8 mouse cellular contexts compared by ENCODE assay signal in the genomic region with DNA sequence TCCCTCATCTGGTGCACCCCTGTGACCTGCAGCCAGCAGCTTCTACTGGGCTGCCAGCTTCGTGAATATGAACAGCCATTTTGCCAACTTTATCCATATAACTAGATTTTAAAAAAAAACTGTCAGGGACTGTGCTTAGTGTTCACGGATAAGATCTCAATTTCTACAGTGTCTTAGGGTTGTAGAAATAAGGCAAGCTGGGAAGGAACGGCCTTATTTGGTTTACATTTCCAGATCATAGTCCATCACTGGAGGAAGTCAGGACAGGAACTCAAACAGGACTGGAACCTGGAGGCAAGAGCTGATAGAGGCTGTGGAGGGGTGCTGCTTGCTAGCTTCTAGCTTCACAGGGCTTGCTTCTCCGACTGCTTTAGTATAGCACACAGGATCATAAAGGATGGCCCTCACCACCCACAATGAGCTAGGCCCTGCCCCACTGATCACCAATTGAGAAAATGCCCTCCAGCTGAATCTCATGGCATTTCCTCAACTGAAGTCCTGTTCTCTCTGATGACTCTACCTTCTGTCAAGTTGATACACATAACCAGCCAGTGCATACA. TPM values are rescaled to one million over a fixed set of nuclear protein-coding genes. Genes with fewer than 3 reads are reported as not detected.
DNase-seq lines count a peak whose midpoint lies in the region; ATAC-seq lines count a peak whose summit lies in the region.

No protein-coding gene starts in this region.

- H3K27me3 ChIP-seq in erythroblast, embryonic 14.5 days (ENCODE audit: control insufficient read depth) = no peaks in the 10 kb centered on the region; the same call in 1 of the 2 replicates
- no peaks in the 10 kb centered on the region for H3K27me3 ChIP-seq in embryonic facial prominence, embryonic 13.5 days
- H3K27me3 ChIP-seq in limb, embryonic 15.5 days = no peaks in the 10 kb centered on the region

- WGBS in embryonic facial prominence, embryonic 13.5 days = 29% methylated on average over 4 of the region's 4 CpGs
- 26% methylated on average over 4 of the region's 4 CpGs for WGBS in limb, embryonic 15.5 days

- peak; percentile 24 for DNase-seq in 3134 (ENCODE audit: extremely low read depth, insufficient read length, low spot score)
- DNase-seq in urinary bladder, postnatal 25 days (ENCODE audit: low spot score) = no peak
- no peak for DNase-seq in cerebellum, adult 18-20 months
- no peak for DNase-seq in urinary bladder, postnatal 36 days (ENCODE audit: low spot score in 2 of 2)

- H3K4me3 ChIP-seq in erythroblast, embryonic 14.5 days (replicated peaks) = peak overlapping the region; percentile 100
- peak overlapping the region; percentile 98 for H3K4me3 ChIP-seq in embryonic facial prominence, embryonic 13.5 days
- H3K4me3 ChIP-seq in limb, embryonic 15.5 days = peak overlapping the region; percentile 75

- H3K4me2 ChIP-seq in embryonic facial prominence, embryonic 13.5 days = peak overlapping the region; percentile 74
- H3K4me2 ChIP-seq in limb, embryonic 15.5 days = peak overlapping the region; percentile 68

- H3K36me3 ChIP-seq in erythroblast, embryonic 14.5 days (ENCODE audit: control insufficient read depth) = peaks cover 23% of the 10 kb centered on the region
- peaks cover 3% of the 10 kb centered on the region for H3K36me3 ChIP-seq in embryonic facial prominence, embryonic 13.5 days
- 0 out of 2 replicates have a peak, but pooled peaks cover 2% of the 10 kb centered on the region for H3K36me3 ChIP-seq in limb, embryonic 15.5 days

- H3K4me1 ChIP-seq in erythroblast, embryonic 14.5 days (ENCODE audit: control insufficient read depth) = peaks cover 32% of the 10 kb centered on the region
- H3K4me1 ChIP-seq in embryonic facial prominence, embryonic 13.5 days = peaks cover 18% of the 10 kb centered on the region
- peaks cover 10% of the 10 kb centered on the region; the same call in 1 of the 2 replicates for H3K4me1 ChIP-seq in limb, embryonic 15.5 days

- peaks cover 3% of the 10 kb centered on the region for H3K9me3 ChIP-seq in erythroblast, embryonic 14.5 days (ENCODE audit: control insufficient read depth, low read length)
- 0 out of 2 replicates have a peak, but pooled peaks cover 3% of the 10 kb centered on the region for H3K9me3 ChIP-seq in embryonic facial prominence, embryonic 13.5 days
- H3K9me3 ChIP-seq in limb, embryonic 15.5 days = no peaks in the 10 kb centered on the region

- ATAC-seq in erythroblast, adult 5-6 weeks (replicated peaks; ENCODE audit: low FRiP score, poor library complexity, severe bottlenecking) = no peak
- ATAC-seq in embryonic facial prominence, embryonic 13.5 days (ENCODE audit: insufficient number of reproducible peaks, insufficient read depth, low FRiP score, low TSS enrichment, low read depth) = no peak
- no peak for ATAC-seq in limb, embryonic 15.5 days (ENCODE audit: insufficient number of reproducible peaks, low FRiP score, low TSS enrichment, low read depth)

- peak overlapping the region; percentile 99 for H3K27ac ChIP-seq in embryonic facial prominence, embryonic 13.5 days
- peak overlapping the region; percentile 98 for H3K27ac ChIP-seq in limb, embryonic 15.5 days

- H3K9ac ChIP-seq in embryonic facial prominence, embryonic 13.5 days = peak overlapping the region; percentile 100
- peak overlapping the region; percentile 95 for H3K9ac ChIP-seq in limb, embryonic 15.5 days

RNA-seq across cellular contexts. Expression of a gene that starts 1.4 kb away (rescaled TPM):
- polyA plus RNA-seq in erythroblast, embryonic 14.5 days (2012) = 38.2 and 43.0 TPM in 2 replicates
- 29.6 and 35.1 TPM in 2 replicates for total RNA-seq in erythroblast, adult 5-6 weeks (2015; ENCODE audit: low replicate concordance)
- 12.9 and 24.4 TPM in 2 replicates for total RNA-seq in erythroblast, adult 5-6 weeks (2017; ENCODE audit: low replicate concordance)
- polyA plus RNA-seq in embryonic facial prominence, embryonic 13.5 days (2015; fragmentation: Nextera tagmentation; extraction: Ambion mirVana) = 58.5 and 64.2 TPM in 2 replicates
- polyA plus RNA-seq in limb, embryonic 15.5 days (2015; fragmentation: Nextera tagmentation; extraction: Ambion mirVana) = 27.8 and 31.7 TPM in 2 replicates

RNA-seq across cellular contexts. Expression of a gene that starts 16.4 kb away (rescaled TPM):
- polyA plus RNA-seq in erythroblast, embryonic 14.5 days (2012) = not detected in 2 replicates
- total RNA-seq in erythroblast, adult 5-6 weeks (2015; ENCODE audit: low replicate concordance) = 0.21 TPM in 1 of 2 replicates, not detected in the other
- 0.14 TPM in 1 of 2 replicates, not detected in the other for total RNA-seq in erythroblast, adult 5-6 weeks (2017; ENCODE audit: low replicate concordance)
- 2.5 and 3.5 TPM in 2 replicates for polyA plus RNA-seq in embryonic facial prominence, embryonic 13.5 days (2015; fragmentation: Nextera tagmentation; extraction: Ambion mirVana)
- 2.8 and 3.7 TPM in 2 replicates for polyA plus RNA-seq in limb, embryonic 15.5 days (2015; fragmentation: Nextera tagmentation; extraction: Ambion mirVana)

RNA-seq across cellular contexts. Expression of a gene that starts 27.7 kb away (rescaled TPM):
- 0.40 and 1.2 TPM in 2 replicates for polyA plus RNA-seq in erythroblast, embryonic 14.5 days (2012)
- 9.2 and 15.0 TPM in 2 replicates for total RNA-seq in erythroblast, adult 5-6 weeks (2015; ENCODE audit: low replicate concordance)
- total RNA-seq in erythroblast, adult 5-6 weeks (2017; ENCODE audit: low replicate concordance) = 4.7 and 14.4 TPM in 2 replicates
- polyA plus RNA-seq in embryonic facial prominence, embryonic 13.5 days (2015; fragmentation: Nextera tagmentation; extraction: Ambion mirVana) = 43.8 and 46.3 TPM in 2 replicates
- 29.3 and 33.0 TPM in 2 replicates for polyA plus RNA-seq in limb, embryonic 15.5 days (2015; fragmentation: Nextera tagmentation; extraction: Ambion mirVana)

Comparison
In these comparisons a context has a peak if more than half of its experiments do, and no peak if none do; other contexts are left out.
1. RNA of a gene that starts 27.7 kb away (polyA plus RNA-seq): 43.8 to 46.3 TPM in embryonic facial prominence, embryonic 13.5 days and 29.3 to 33.0 TPM in limb, embryonic 15.5 days; 0.40 to 1.2 TPM in erythroblast, embryonic 14.5 days; every median in the first group is over 10 times any median in the second.
2. Peak in every context shown above with its lines, with median percentiles within 50 percentile points of each other: H3K4me3 ChIP-seq.